Mouse (Mus musculus): ENCODE data around the gene Rasgrp3. TPM values are rescaled to one million over a fixed set of nuclear protein-coding genes. Genes with fewer than 3 reads are reported as not detected.
"Not testable (repeated sequence)": the region's sequence is repeated elsewhere in the genome, so short reads cannot be mapped to it uniquely, and the experiment has no call there.

The Rasgrp3 gene
- polyA plus RNA-seq, 1 experiment, result 0.66 TPM

- TF ChIP-seq POLR2A (IDR thresholded peaks at IDR 0.05; ENCODE audit: low read depth, low read length) (no peak), CTCF (IDR thresholded peaks at IDR 0.05; ENCODE audit: extremely low read depth, insufficient read length, insufficient replicate concordance, low read depth, low read length) (peak; percentile 29; the same call in 1 of the 2 replicates)
- peaks cover 6% of the 10 kb centered on the region for H3K4me1 ChIP-seq (ENCODE audit: control insufficient read depth, insufficient read depth, insufficient read length, low read length)
- H3K36me3 ChIP-seq (ENCODE audit: control insufficient read depth, insufficient read depth, low read length), result no peaks in the 10 kb centered on the region
- H3K4me3 ChIP-seq (ENCODE audit: low read depth, low read length), result no peak overlapping the region
- WGBS, result 88% methylated on average over 6 of the region's 6 CpGs
- no peak overlapping the region for H3K27ac ChIP-seq (ENCODE audit: insufficient read depth, low read depth, low read length)
- no peaks in the 10 kb centered on the region for H3K27me3 ChIP-seq (ENCODE audit: control insufficient read depth, insufficient read depth, low read length)
Measured at GRCm38 (mm10) chr17:75460621-75461020, 24.9 kb downstream of the Rasgrp3 start.

GRCm38 (mm10) chr17:75461771-75462170 is 26.1 kb downstream of the Rasgrp3 start:
- Histone ChIP-seq H3K27ac (ENCODE audit: insufficient read depth, low read depth, low read length) (no peak overlapping the region), H3K4me1 (ENCODE audit: control insufficient read depth, insufficient read depth, insufficient read length, low read length) (peaks cover 6% of the 10 kb centered on the region), H3K36me3 (ENCODE audit: control insufficient read depth, insufficient read depth, low read length) (no peaks in the 10 kb centered on the region), H3K4me3 (ENCODE audit: low read depth, low read length) (no peak overlapping the region), H3K27me3 (ENCODE audit: control insufficient read depth, insufficient read depth, low read length) (no peaks in the 10 kb centered on the region)
- 88% methylated on average over 1 of the region's 1 CpGs for WGBS
- no peak for TF ChIP-seq POLR2A (IDR thresholded peaks at IDR 0.05; ENCODE audit: low read depth, low read length)
- TF ChIP-seq CTCF (IDR thresholded peaks at IDR 0.05; ENCODE audit: extremely low read depth, insufficient read length, insufficient replicate concordance, low read depth, low read length), result no peak

- 89% methylated on average over 1 of the region's 1 CpGs for WGBS
- H3K27ac ChIP-seq (ENCODE audit: insufficient read depth, low read depth, low read length); H3K27me3 ChIP-seq (ENCODE audit: control insufficient read depth, insufficient read depth, low read length); H3K4me3 ChIP-seq (ENCODE audit: low read depth, low read length); H3K36me3 ChIP-seq (ENCODE audit: control insufficient read depth, insufficient read depth, low read length); H3K4me1 ChIP-seq (ENCODE audit: control insufficient read depth, insufficient read depth, insufficient read length, low read length): not testable (repeated sequence)
Measured at GRCm38 (mm10) chr17:75463223-75463622, 27.5 kb downstream of the Rasgrp3 start.

GRCm38 (mm10) chr17:75463645-75464044 is 27.9 kb downstream of the Rasgrp3 start:
- WGBS, result 72% methylated on average over 2 of the region's 2 CpGs
- no peaks in the 10 kb centered on the region for H3K36me3 ChIP-seq (ENCODE audit: control insufficient read depth, insufficient read depth, low read length)
- no peaks in the 10 kb centered on the region for H3K27me3 ChIP-seq (ENCODE audit: control insufficient read depth, insufficient read depth, low read length)
- H3K4me3 ChIP-seq (ENCODE audit: low read depth, low read length), result no peak overlapping the region
- TF ChIP-seq POLR2A (IDR thresholded peaks at IDR 0.05; ENCODE audit: low read depth, low read length), result no peak
- TF ChIP-seq CTCF (IDR thresholded peaks at IDR 0.05; ENCODE audit: extremely low read depth, insufficient read length, insufficient replicate concordance, low read depth, low read length), result no peak
- H3K27ac ChIP-seq (ENCODE audit: insufficient read depth, low read depth, low read length), result no peak overlapping the region
- H3K4me1 ChIP-seq (ENCODE audit: control insufficient read depth, insufficient read depth, insufficient read length, low read length), result peaks cover 6% of the 10 kb centered on the region

GRCm38 (mm10) chr17:75464331-75464982 is 28.8 kb downstream of the Rasgrp3 start:
- Histone ChIP-seq H3K4me1 (ENCODE audit: control insufficient read depth, insufficient read depth, insufficient read length, low read length) (peaks cover 6% of the 10 kb centered on the region), H3K4me3 (ENCODE audit: low read depth, low read length) (no peak overlapping the region), H3K27ac (ENCODE audit: insufficient read depth, low read depth, low read length) (peak overlapping the region; percentile 1; the same call in 1 of the 2 replicates), H3K27me3 (ENCODE audit: control insufficient read depth, insufficient read depth, low read length) (no peaks in the 10 kb centered on the region), H3K36me3 (ENCODE audit: control insufficient read depth, insufficient read depth, low read length) (no peaks in the 10 kb centered on the region)
- 43% methylated on average over 9 of the region's 9 CpGs for WGBS
- no peak for TF ChIP-seq CTCF (IDR thresholded peaks at IDR 0.05; ENCODE audit: extremely low read depth, insufficient read length, insufficient replicate concordance, low read depth, low read length)
- TF ChIP-seq POLR2A (IDR thresholded peaks at IDR 0.05; ENCODE audit: low read depth, low read length), result no peak

GRCm38 (mm10) chr17:75464983-75465634 is 29.4 kb downstream of the Rasgrp3 start:
- 4% methylated on average over 15 of the region's 15 CpGs for WGBS

GRCm38 (mm10) chr17:75465635-75465997 is 29.9 kb downstream of the Rasgrp3 start:
- Histone ChIP-seq H3K4me1 (ENCODE audit: control insufficient read depth, insufficient read depth, insufficient read length, low read length) (peaks cover 6% of the 10 kb centered on the region), H3K4me3 (ENCODE audit: low read depth, low read length) (peak overlapping the region; percentile 46), H3K27me3 (ENCODE audit: control insufficient read depth, insufficient read depth, low read length) (no peaks in the 10 kb centered on the region), H3K27ac (ENCODE audit: insufficient read depth, low read depth, low read length) (peak overlapping the region; percentile 66; the same call in 1 of the 2 replicates), H3K36me3 (ENCODE audit: control insufficient read depth, insufficient read depth, low read length) (no peaks in the 10 kb centered on the region)
- TF ChIP-seq POLR2A (IDR thresholded peaks at IDR 0.05; ENCODE audit: low read depth, low read length) (no peak), CTCF (IDR thresholded peaks at IDR 0.05; ENCODE audit: extremely low read depth, insufficient read length, insufficient replicate concordance, low read depth, low read length) (no peak)
- 14% methylated on average over 14 of the region's 14 CpGs for WGBS

More at GRCm38 (mm10) chr17:75464983-75465634, 29.4 kb downstream of the Rasgrp3 start:
- Histone ChIP-seq H3K27ac (ENCODE audit: insufficient read depth, low read depth, low read length) (peak overlapping the region; percentile 66; the same call in 1 of the 2 replicates), H3K27me3 (ENCODE audit: control insufficient read depth, insufficient read depth, low read length) (no peaks in the 10 kb centered on the region), H3K4me1 (ENCODE audit: control insufficient read depth, insufficient read depth, insufficient read length, low read length) (peaks cover 6% of the 10 kb centered on the region), H3K4me3 (ENCODE audit: low read depth, low read length) (peak overlapping the region; percentile 46), H3K36me3 (ENCODE audit: control insufficient read depth, insufficient read depth, low read length) (no peaks in the 10 kb centered on the region)
- no peak for TF ChIP-seq CTCF (IDR thresholded peaks at IDR 0.05; ENCODE audit: extremely low read depth, insufficient read length, insufficient replicate concordance, low read depth, low read length)
- no peak for TF ChIP-seq POLR2A (IDR thresholded peaks at IDR 0.05; ENCODE audit: low read depth, low read length)
